Mouse (Mus musculus): ENCODE results near the gene Col9a2.

DNA sequence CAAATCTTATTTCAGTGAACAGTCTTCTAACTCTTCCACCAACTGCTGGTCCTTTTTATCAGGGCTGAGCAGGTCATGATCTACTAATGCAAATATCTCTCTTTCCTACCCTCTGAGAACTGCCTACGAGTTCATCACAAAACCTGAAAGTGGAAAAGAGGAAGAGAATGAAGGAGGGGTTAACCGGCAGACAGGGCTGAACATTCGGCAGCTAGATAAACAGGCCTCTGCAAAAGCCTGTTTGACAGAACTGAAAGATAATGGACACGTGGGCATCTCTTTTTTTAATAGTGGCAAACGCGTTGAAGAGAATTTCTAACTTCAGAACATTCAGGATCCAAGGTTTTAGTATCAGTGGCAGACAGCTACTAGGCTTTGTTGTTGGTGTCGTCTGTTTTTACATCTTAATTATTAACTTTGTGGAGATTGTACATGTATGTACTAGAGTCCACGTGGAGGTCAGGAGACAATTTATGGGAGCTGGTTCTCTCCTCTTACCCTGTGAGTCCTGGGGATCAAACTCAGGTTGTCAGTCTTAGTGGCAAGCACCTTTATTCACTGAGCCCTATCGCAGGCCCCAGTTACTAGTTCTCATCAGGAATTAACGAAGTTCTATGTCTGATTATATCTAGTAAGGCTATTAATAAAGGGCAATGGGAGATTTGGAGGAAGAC lies 24.5 kb upstream of the Col9a2 start:
- TF ChIP-seq CTCF (conservative IDR thresholded peaks at IDR 0.05; ENCODE audit: low read length) (no peak), NANOG (IDR thresholded peaks at IDR 0.05; ENCODE audit: borderline replicate concordance, low read length) (no peak), POU5F1 (IDR thresholded peaks at IDR 0.05; ENCODE audit: borderline replicate concordance, low read length) (no peak)

Data from E14TG2a.4 (cell line).